In the genomic region with DNA sequence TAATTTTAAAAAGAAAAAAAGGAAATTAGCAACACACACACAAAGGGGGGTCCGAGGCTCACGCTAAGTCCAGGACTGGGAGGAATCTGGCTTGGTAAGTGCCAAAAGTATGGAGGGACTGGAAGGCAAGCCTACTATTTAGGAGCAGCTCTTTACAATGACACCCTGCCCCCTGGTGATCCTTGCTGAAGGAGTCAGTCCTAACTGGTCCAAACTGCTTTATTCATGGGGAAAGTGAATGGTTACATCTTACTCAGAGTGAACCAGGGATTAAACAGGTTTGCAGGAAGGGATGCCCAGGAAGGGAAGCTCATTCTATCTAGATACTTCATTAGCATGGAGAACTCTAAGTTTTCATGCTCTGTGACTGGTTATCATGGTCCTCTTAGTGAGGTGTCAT, we compare ENCODE assay signal across 22 mouse cellular contexts. TPM values are rescaled to one million over a fixed set of nuclear protein-coding genes. Genes with fewer than 3 reads are reported as not detected.
"Had no signal": no experiment of that assay in that cellular context is flagged by ENCODE, and none has a peak within 500 bp of the region (broad histone marks: within the 10 kb centered on the region; RNA-seq: fewer than 3 reads in every experiment).

No protein-coding gene starts in this region.

- H3K4me3 ChIP-seq: megakaryocyte, embryonic 14.5 days; midbrain, embryonic 12.5 days; neural tube, embryonic 12.5 days; stomach, embryonic 15.5 days had no signal

- DNase-seq: lung, adult 18-20 months; lung, embryonic 14.5 days; lung, postnatal 14 days; lung, postnatal 36 days; midbrain, embryonic 14.5 days; right cerebral cortex, postnatal 14 days; thymus, adult 2 months; thymus, postnatal 25 days; thymus, postnatal 4 days had no signal

- H3K9ac ChIP-seq: lung, embryonic 14.5 days; midbrain, embryonic 12.5 days; neural tube, embryonic 12.5 days; stomach, embryonic 15.5 days had no signal

- H3K36me3 ChIP-seq: midbrain, embryonic 12.5 days; neural tube, embryonic 12.5 days; stomach, embryonic 15.5 days had no signal

- H3K9me3 ChIP-seq: neural tube, embryonic 12.5 days; stomach, embryonic 15.5 days had no signal

- H3K27me3 ChIP-seq: midbrain, embryonic 12.5 days; neural tube, embryonic 12.5 days; stomach, embryonic 15.5 days had no signal

- H3K4me1 ChIP-seq: megakaryocyte, embryonic 14.5 days; midbrain, embryonic 12.5 days; neural tube, embryonic 12.5 days; stomach, embryonic 15.5 days had no signal

- H3K27ac ChIP-seq: macrophage; midbrain, embryonic 12.5 days; neural tube, embryonic 12.5 days; stomach, embryonic 15.5 days; stomach, postnatal 0 days had no signal

RNA-seq across cellular contexts. Expression of a gene that starts 20.1 kb away (rescaled TPM):
- total RNA-seq: monocyte, adult 5-6 weeks had no signal
- polyA plus RNA-seq: liver, embryonic 16.5 days; lung, embryonic 14.5 days; macrophage; spleen, adult 2 months had no signal

RNA-seq across cellular contexts. Expression of a gene that starts 27.1 kb away (rescaled TPM):
- total RNA-seq: megakaryocyte progenitor cell, adult 5-6 weeks; midbrain, postnatal 0 days had no signal
- polyA plus RNA-seq: liver, embryonic 16.5 days; lung, embryonic 14.5 days; lung, embryonic 16.5 days; macrophage; midbrain, embryonic 12.5 days; midbrain, embryonic 14.5 days; midbrain, postnatal 0 days; neural tube, embryonic 12.5 days; neural tube, embryonic 14.5 days; stomach, embryonic 15.5 days; stomach, postnatal 0 days had no signal
